Mouse (Mus musculus): ENCODE measurements around the gene Ubd.
"Not testable (repeated sequence)": the region's sequence is repeated elsewhere in the genome, so short reads cannot be mapped to it uniquely, and the experiment has no call there.

Ubd gene

GRCm38 (mm10) chr17:37193656-37194055 lies at the start of gene Ubd:
Gene Ubd, plus strand, starts transcription at chr17:37193892.
- in situ Hi-C loops (cut with MboI, MseI): no loop called here

GRCm38 (mm10) chr17:37161394-37161793 lies 32.3 kb upstream of the Ubd start, which contains the start of gene Olfr93:
Gene Olfr93, minus strand, starts transcription at chr17:37161494.
- in situ Hi-C loops (cut with MboI, MseI): no loop called here

- in situ Hi-C loops (cut with MboI, MseI): no loop called here
Observed at GRCm38 (mm10) chr17:37185474-37185873, 8.2 kb upstream of the Ubd start.

GRCm38 (mm10) chr17:37190711-37191110 lies 3.0 kb upstream of the Ubd start:
- in situ Hi-C loops (cut with MboI, MseI): no loop called here

GRCm38 (mm10) chr17:37193032-37193431 lies 660 bp upstream of the Ubd start:
- in situ Hi-C loops (cut with MboI, MseI): no loop called here

GRCm38 (mm10) chr17:37194782-37195181 lies 1.1 kb downstream of the Ubd start:
- in situ Hi-C loops (cut with MboI, MseI): no loop called here

DNA sequence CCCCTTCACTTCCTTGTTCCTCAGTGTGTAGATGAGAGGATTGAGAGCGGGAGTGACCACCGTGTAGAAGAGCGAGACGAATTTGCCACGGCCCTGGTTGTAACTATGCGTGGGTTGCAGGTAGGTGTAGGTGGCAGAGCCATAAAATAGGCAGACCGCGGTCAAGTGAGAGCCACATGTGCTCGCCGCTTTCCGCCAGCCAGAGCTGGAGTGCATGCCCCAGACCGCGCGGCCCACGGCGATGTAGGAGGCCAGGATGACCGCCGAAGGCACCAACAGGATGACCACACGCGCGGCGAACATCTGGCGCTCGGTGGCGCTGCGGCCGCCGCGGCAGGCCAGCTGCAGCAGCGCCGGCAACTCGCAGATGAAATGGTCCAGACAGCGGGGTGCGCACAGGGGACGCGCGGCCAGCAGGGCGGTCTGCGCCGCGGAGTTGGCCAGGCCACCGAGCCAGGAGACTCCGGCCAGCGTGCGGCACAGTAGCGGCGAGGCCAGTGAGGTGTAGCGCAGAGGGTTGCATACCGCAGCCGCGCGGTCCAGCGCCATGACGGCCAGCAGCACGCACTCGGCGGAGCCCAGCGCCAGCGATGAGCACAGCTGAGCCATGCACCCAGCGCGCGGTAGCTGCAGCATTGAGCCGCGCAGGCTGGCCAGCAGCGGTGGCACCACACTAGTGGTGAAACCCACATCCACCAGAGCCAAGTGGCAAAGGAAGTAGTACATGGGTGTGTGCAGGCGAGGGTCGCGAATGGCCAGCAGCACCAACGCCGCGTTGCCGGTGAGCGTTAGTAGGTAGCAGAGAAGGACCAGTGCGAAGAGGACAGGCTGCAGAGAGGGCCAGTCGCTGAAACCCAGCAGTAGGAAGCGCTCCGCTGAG lies 3.4 kb downstream of the Ubd start:
- in situ Hi-C loops (cut with MboI, MseI): no loop called here

GRCm38 (mm10) chr17:37200894-37201293 lies 7.2 kb downstream of the Ubd start, which contains the start of gene Olfr94:
Gene Olfr94, minus strand, starts transcription at chr17:37200994.
- in situ Hi-C loops (cut with MboI, MseI): loop anchor here (5.0 to 10.0 kb wide), 2 partner anchors 129 to 306 kb away; partner anchors contain the start of genes Trim31 and Trim40

DNA sequence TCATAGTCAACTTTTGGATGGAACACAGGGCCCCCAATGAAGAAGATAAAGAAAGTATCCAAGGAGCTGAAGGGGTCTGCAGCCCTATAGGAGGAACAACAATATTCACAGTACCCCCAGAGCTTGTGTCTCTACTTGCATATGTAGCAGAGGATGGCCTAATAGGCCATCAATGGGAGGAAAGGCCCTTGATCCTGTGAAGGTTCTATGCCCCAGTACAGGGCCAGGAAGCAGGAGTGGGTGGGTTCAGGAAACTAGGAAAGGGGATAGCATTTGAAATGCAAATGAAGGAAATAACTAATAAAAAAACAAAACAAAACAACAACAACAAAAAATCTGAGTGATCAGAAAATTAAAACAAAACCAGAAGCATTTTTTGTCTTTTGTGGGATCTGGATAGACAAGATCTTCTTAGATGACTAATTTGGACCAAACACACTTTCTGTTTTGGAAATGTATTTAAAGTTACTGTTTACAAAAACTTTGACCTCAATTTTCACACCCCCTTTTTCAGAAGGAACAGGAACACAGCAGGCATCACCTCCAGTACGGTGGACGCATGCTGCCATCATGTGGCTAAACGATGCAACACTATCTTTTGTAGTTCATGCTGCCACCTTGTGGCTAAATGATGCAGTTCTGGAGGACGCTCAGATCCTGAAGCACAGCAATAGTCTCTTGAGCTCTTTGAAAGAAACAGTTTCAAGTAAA lies 9.7 kb downstream of the Ubd start:
- in situ Hi-C loops (cut with MboI, MseI): loop anchor here (5.0 to 10.0 kb wide), 2 partner anchors 131 to 309 kb away; partner anchors contain the start of genes Trim31 and Trim40

- in situ Hi-C loops (cut with MboI, MseI): loop anchor here (5.0 to 10.0 kb wide), 2 partner anchors 132 to 309 kb away; partner anchors contain the start of genes Trim31 and Trim40
Observed at GRCm38 (mm10) chr17:37203917-37204236, 10.2 kb downstream of the Ubd start.

GRCm38 (mm10) chr17:37210884-37211768 lies 17.4 kb downstream of the Ubd start:
- in situ Hi-C loops (cut with MboI, MseI): no loop called here

DNA sequence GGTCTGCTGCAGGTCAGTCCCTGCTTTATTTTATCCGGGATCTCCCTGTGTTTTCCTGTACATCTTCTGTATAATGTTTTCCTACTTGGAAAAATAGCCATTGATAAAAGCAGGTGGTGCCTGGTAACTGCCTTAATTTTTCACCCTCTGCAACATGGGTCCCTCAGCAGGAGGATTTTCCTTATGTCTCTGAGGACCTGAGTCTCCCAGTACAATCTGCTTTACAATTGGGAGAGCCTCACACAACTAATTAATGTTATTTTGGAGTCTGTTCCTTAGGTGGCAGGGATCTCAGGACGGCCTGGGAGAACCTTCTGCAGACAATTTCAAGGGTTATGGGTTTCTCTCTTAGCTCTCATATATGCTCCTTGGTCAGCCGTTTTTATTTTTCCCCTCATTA lies 19.3 kb downstream of the Ubd start, which contains the start of gene Olfr95:
TSS of gene Olfr95 (minus strand) at position 101 of the 400 bp plus-strand sequence.
- in situ Hi-C loops (cut with MboI, MseI): no loop called here

- in situ Hi-C loops (cut with MboI, MseI): no loop called here
Observed at GRCm38 (mm10) chr17:37218486-37218885, 24.8 kb downstream of the Ubd start.

GRCm38 (mm10) chr17:37219846-37220245 lies 26.2 kb downstream of the Ubd start, which contains the start of gene Olfr96:
Gene Olfr96, plus strand, starts transcription at chr17:37220146.
- in situ Hi-C loops (cut with MboI, MseI): no loop called here

DNA sequence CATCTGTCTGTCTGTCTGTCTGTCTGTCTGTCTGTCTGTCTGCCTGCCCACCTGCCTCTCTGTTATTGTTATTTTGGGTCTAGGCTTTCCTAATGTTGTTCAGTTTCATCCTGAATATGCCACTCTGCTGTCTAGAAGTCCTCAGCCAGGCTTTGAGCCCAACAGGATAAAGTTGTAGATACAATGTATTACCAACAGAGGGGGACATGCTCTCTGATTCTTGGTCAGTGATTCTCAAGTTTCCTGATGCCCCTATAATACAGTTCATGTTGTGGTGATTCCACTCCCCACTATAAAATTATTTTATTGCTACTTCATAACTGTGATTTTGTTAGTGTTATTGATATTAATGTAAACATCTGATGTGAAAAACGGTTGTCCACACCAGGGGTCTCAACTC lies 28.2 kb downstream of the Ubd start:
- in situ Hi-C loops (cut with MboI, MseI): no loop called here

GRCm38 (mm10) chr17:37237230-37237629 lies 43.5 kb downstream of the Ubd start, which contains the start of gene Olfr97:
Gene Olfr97, minus strand, starts transcription at chr17:37237330.
- in situ Hi-C loops (cut with MboI, MseI): not testable (repeated sequence)

- in situ Hi-C loops (cut with MboI, MseI): no loop called here
Observed at GRCm38 (mm10) chr17:37242198-37242597, 48.5 kb downstream of the Ubd start.
